In genomic region chr5:38038710-38039592, GRCm38 (mm10) we compare ENCODE assay signal across 8 mouse cellular contexts. TPM values are rescaled to one million over a fixed set of nuclear protein-coding genes. Genes with fewer than 3 reads are reported as not detected.
DNase-seq lines count a peak whose midpoint lies in the region; ATAC-seq and TF ChIP-seq lines count a peak whose summit lies in the region.

Gene Stx18, plus strand, starts transcription at chr5:38038742.

- H3K9me3 ChIP-seq in heart, embryonic 12.5 days (replicated peaks) = no peaks in the 10 kb centered on the region
- no peaks in the 10 kb centered on the region for H3K9me3 ChIP-seq in kidney, postnatal 0 days (replicated peaks; ENCODE audit: low read length)
- no peaks in the 10 kb centered on the region for H3K9me3 ChIP-seq in liver, embryonic 11.5 days (ENCODE audit: control insufficient read depth, low read length)
- no peaks in the 10 kb centered on the region for H3K9me3 ChIP-seq in stomach, embryonic 14.5 days (ENCODE audit: control insufficient read depth, low read depth, low read length)

- peak within 1 kb of the TSS; percentile 59 for H3K27ac ChIP-seq in heart, embryonic 12.5 days (ENCODE audit: poor library complexity, severe bottlenecking)
- H3K27ac ChIP-seq in kidney, postnatal 0 days = peak within 1 kb of the TSS; percentile 73; the same call in 1 of the 2 replicates
- no peak within 1 kb of the TSS for H3K27ac ChIP-seq in liver, embryonic 11.5 days (ENCODE audit: low read depth, low read length)
- peak within 1 kb of the TSS; percentile 18; the same call in 1 of the 2 replicates for H3K27ac ChIP-seq in stomach, embryonic 14.5 days (ENCODE audit: low read length)

- no peaks in the 10 kb centered on the region for H3K27me3 ChIP-seq in heart, embryonic 12.5 days (replicated peaks)
- no peaks in the 10 kb centered on the region for H3K27me3 ChIP-seq in kidney, postnatal 0 days (ENCODE audit: insufficient read depth, low read length)
- peaks cover 5% of the 10 kb centered on the region for H3K27me3 ChIP-seq in liver, embryonic 11.5 days (replicated peaks; ENCODE audit: control insufficient read depth, insufficient read depth, low read length)
- H3K27me3 ChIP-seq in stomach, embryonic 14.5 days (ENCODE audit: control insufficient read depth, insufficient read depth, low read length) = no peaks in the 10 kb centered on the region

- H3K36me3 ChIP-seq in heart, embryonic 12.5 days = peaks cover 8% of the 10 kb centered on the region; the same call in 1 of the 2 replicates
- no peaks in the 10 kb centered on the region; the same call in 1 of the 2 replicates for H3K36me3 ChIP-seq in kidney, postnatal 0 days (ENCODE audit: insufficient read depth, low read length)
- 0 out of 2 replicates have a peak, but pooled peaks cover 2% of the 10 kb centered on the region for H3K36me3 ChIP-seq in liver, embryonic 11.5 days (ENCODE audit: control insufficient read depth, insufficient read depth, low read length)
- H3K36me3 ChIP-seq in stomach, embryonic 14.5 days (ENCODE audit: control insufficient read depth, insufficient read depth, low read length) = no peaks in the 10 kb centered on the region; the same call in 1 of the 2 replicates

- H3K4me2 ChIP-seq in heart, embryonic 12.5 days = peak within 1 kb of the TSS; percentile 95
- peak within 1 kb of the TSS; percentile 70 for H3K4me2 ChIP-seq in kidney, postnatal 0 days (ENCODE audit: low read length)
- peak within 1 kb of the TSS; percentile 93 for H3K4me2 ChIP-seq in liver, embryonic 11.5 days
- peak within 1 kb of the TSS; percentile 84 for H3K4me2 ChIP-seq in stomach, embryonic 14.5 days (replicated peaks; ENCODE audit: low read depth, low read length)

- peak; percentile 80 for DNase-seq in CD4-positive helper T cell, adult 2 months (ENCODE audit: low read depth, low spot score)
- DNase-seq in brain, embryonic 18.5 days (ENCODE audit: low read depth, low spot score) = peak; percentile 79
- peak; percentile 97 for DNase-seq in kidney, postnatal 0 days (ENCODE audit: low spot score)
- peak; percentile 78 for DNase-seq in liver, embryonic 11.5 days (ENCODE audit: low spot score)
- DNase-seq in naive thymus-derived CD4-positive, alpha-beta T cell, adult 2 months (ENCODE audit: low read depth) = peak; percentile 77

- H3K4me3 ChIP-seq in heart, embryonic 12.5 days = peak within 1 kb of the TSS; percentile 83
- peak within 1 kb of the TSS; percentile 92 for H3K4me3 ChIP-seq in kidney, postnatal 0 days (replicated peaks; ENCODE audit: low read depth, low read length)
- H3K4me3 ChIP-seq in liver, embryonic 11.5 days (ENCODE audit: low read depth, low read length) = peak within 1 kb of the TSS; percentile 72
- peak within 1 kb of the TSS; percentile 91 for H3K4me3 ChIP-seq in stomach, embryonic 14.5 days (ENCODE audit: low read depth, low read length)

- ATAC-seq in erythroid progenitor cell, adult 5-6 weeks (replicated peaks; ENCODE audit: low FRiP score, poor library complexity, severe bottlenecking) = peak; percentile 74
- peak; percentile 91 for ATAC-seq in heart, embryonic 12.5 days (ENCODE audit: insufficient number of reproducible peaks, low FRiP score)
- ATAC-seq in kidney, postnatal 0 days (replicated peaks; ENCODE audit: low FRiP score, low read depth) = peak; percentile 95
- ATAC-seq in liver, embryonic 11.5 days (replicated peaks; ENCODE audit: low FRiP score) = peak; percentile 93
- peak; percentile 93 for ATAC-seq in stomach, embryonic 14.5 days (ENCODE audit: insufficient number of reproducible peaks, insufficient read depth, low FRiP score, low read depth)

- TF ChIP-seq CTCF in kidney, postnatal 0 days (IDR thresholded peaks at IDR 0.05; ENCODE audit: low read depth) = no peak

- under 1% methylated on average over 57 of the region's 57 CpGs for WGBS in heart, embryonic 12.5 days
- WGBS in kidney, postnatal 0 days = under 1% methylated on average over 57 of the region's 57 CpGs
- WGBS in liver, embryonic 11.5 days = under 1% methylated on average over 57 of the region's 57 CpGs
- under 1% methylated on average over 57 of the region's 57 CpGs for WGBS in stomach, embryonic 14.5 days

- H3K4me1 ChIP-seq in heart, embryonic 12.5 days (replicated peaks) = peaks cover 14% of the 10 kb centered on the region
- H3K4me1 ChIP-seq in kidney, postnatal 0 days (replicated peaks; ENCODE audit: insufficient read depth, low read length) = no peaks in the 10 kb centered on the region
- H3K4me1 ChIP-seq in liver, embryonic 11.5 days (replicated peaks; ENCODE audit: control insufficient read depth, insufficient read depth, low read length) = peaks cover 6% of the 10 kb centered on the region
- no peaks in the 10 kb centered on the region for H3K4me1 ChIP-seq in stomach, embryonic 14.5 days (ENCODE audit: control insufficient read depth, insufficient read depth, low read length)

- H3K9ac ChIP-seq in heart, embryonic 12.5 days = peak within 1 kb of the TSS; percentile 78
- peak within 1 kb of the TSS; percentile 91 for H3K9ac ChIP-seq in kidney, postnatal 0 days (ENCODE audit: low read depth, low read length)
- peak within 1 kb of the TSS; percentile 79 for H3K9ac ChIP-seq in liver, embryonic 11.5 days (ENCODE audit: low read depth, low read length)
- H3K9ac ChIP-seq in stomach, embryonic 14.5 days (replicated peaks; ENCODE audit: low read depth, low read length) = peak within 1 kb of the TSS; percentile 87

RNA-seq across cellular contexts. Expression of gene Stx18, which starts in this region (rescaled TPM):
- 9.0 and 23.5 TPM in 2 replicates for total RNA-seq in erythroid progenitor cell, adult 5-6 weeks (2015; ENCODE audit: low replicate concordance)
- total RNA-seq in erythroid progenitor cell, adult 5-6 weeks (2017; ENCODE audit: low replicate concordance) = 10.9 and 12.1 TPM in 2 replicates
- 33.2 and 34.1 TPM in 2 replicates for polyA plus RNA-seq in heart, embryonic 12.5 days (2016; fragmentation: Nextera tagmentation; extraction: Ambion mirVana)
- 45.9 and 46.6 TPM in 2 replicates for polyA plus RNA-seq in kidney, postnatal 0 days (2015; fragmentation: Nextera tagmentation; extraction: Ambion mirVana)
- polyA plus RNA-seq in liver, embryonic 11.5 days (2014; fragmentation: Nextera tagmentation; extraction: Ambion mirVana) = 29.5 and 30.1 TPM in 2 replicates
- polyA plus RNA-seq in stomach, embryonic 14.5 days (2014; fragmentation: Nextera tagmentation; extraction: Ambion mirVana) = 42.2 and 47.6 TPM in 2 replicates
